Mouse (Mus musculus): ENCODE data around the gene Zdhhc4. TPM values are rescaled to one million over a fixed set of nuclear protein-coding genes. Genes with fewer than 3 reads are reported as not detected.

The Zdhhc4 gene
- 72.1 and 87.5 TPM in 2 replicates for polyA plus RNA-seq (2015; fragmentation: Nextera tagmentation; extraction: Ambion mirVana)

GRCm38 (mm10) chr5:143328690-143329495 lies at the start of gene Zdhhc4:
Zdhhc4 (minus strand) TSS chr5:143329256.
- peak within 1 kb of the TSS; percentile 93 for H3K9ac ChIP-seq (replicated peaks; ENCODE audit: low read depth)
- peak within 1 kb of the TSS; percentile 79 for H3K27ac ChIP-seq (ENCODE audit: low read length)
- TF ChIP-seq CTCF (IDR thresholded peaks at IDR 0.05): no peak
- no peak for TF ChIP-seq EP300 (IDR thresholded peaks at IDR 0.05)
- DNase-seq (ENCODE audit: low spot score) (peak; percentile 90), ATAC-seq (peak; percentile 92)
- peak within 1 kb of the TSS; percentile 90 for H3K4me2 ChIP-seq (replicated peaks; ENCODE audit: low read depth, low read length)
- under 1% methylated on average over 52 of the region's 57 CpGs for WGBS
- no peaks in the 10 kb centered on the region for H3K27me3 ChIP-seq (replicated peaks; ENCODE audit: insufficient read depth, low read length)
- peak within 1 kb of the TSS; percentile 87 for H3K4me3 ChIP-seq (ENCODE audit: low read depth, low read length)
- H3K36me3 ChIP-seq (ENCODE audit: insufficient read depth, low read length): peaks cover 12% of the 10 kb centered on the region; the same call in 1 of the 2 replicates
- no peaks in the 10 kb centered on the region for H3K9me3 ChIP-seq (ENCODE audit: low read length)
- H3K4me1 ChIP-seq (ENCODE audit: insufficient read depth, low read depth, low read length): no peaks in the 10 kb centered on the region; the same call in 1 of the 2 replicates

- no peak overlapping the region for H3K4me3 ChIP-seq (ENCODE audit: low read depth, low read length)
- WGBS: 82% methylated on average over 4 of the region's 4 CpGs
- no peaks in the 10 kb centered on the region for H3K4me1 ChIP-seq (ENCODE audit: insufficient read depth, low read depth, low read length)
- DNase-seq (ENCODE audit: low spot score): no peak
- H3K27ac ChIP-seq (ENCODE audit: low read length): no peak overlapping the region
- H3K36me3 ChIP-seq (ENCODE audit: insufficient read depth, low read length): no peaks in the 10 kb centered on the region
- H3K9me3 ChIP-seq (ENCODE audit: low read length): no peaks in the 10 kb centered on the region
- no peak overlapping the region for H3K4me2 ChIP-seq (replicated peaks; ENCODE audit: low read depth, low read length)
- peaks cover 15% of the 10 kb centered on the region for H3K27me3 ChIP-seq (replicated peaks; ENCODE audit: insufficient read depth, low read length)
- H3K9ac ChIP-seq (replicated peaks; ENCODE audit: low read depth): no peak overlapping the region
- ATAC-seq: no peak
- TF ChIP-seq EP300 (IDR thresholded peaks at IDR 0.05): no peak
- TF ChIP-seq CTCF (IDR thresholded peaks at IDR 0.05): peak; percentile 32
Observed at GRCm38 (mm10) chr5:143376156-143376555, 47.1 kb upstream of the Zdhhc4 start.

- Histone ChIP-seq H3K27me3 (replicated peaks; ENCODE audit: insufficient read depth, low read length) (peaks cover 23% of the 10 kb centered on the region), H3K4me1 (ENCODE audit: insufficient read depth, low read depth, low read length) (no peaks in the 10 kb centered on the region), H3K36me3 (ENCODE audit: insufficient read depth, low read length) (no peaks in the 10 kb centered on the region), H3K9me3 (ENCODE audit: low read length) (no peaks in the 10 kb centered on the region), H3K9ac (replicated peaks; ENCODE audit: low read depth) (no peak overlapping the region), H3K27ac (ENCODE audit: low read length) (no peak overlapping the region), H3K4me2 (replicated peaks; ENCODE audit: low read depth, low read length) (peak overlapping the region; percentile 46), H3K4me3 (ENCODE audit: low read depth, low read length) (peak overlapping the region; percentile 12; the same call in 1 of the 2 replicates)
- TF ChIP-seq EP300 (IDR thresholded peaks at IDR 0.05) (no peak), CTCF (IDR thresholded peaks at IDR 0.05) (peak; percentile 81)
- ATAC-seq (peak; percentile 64), DNase-seq (ENCODE audit: low spot score) (peak; percentile 50)
- WGBS: 6% methylated on average over 21 of the region's 21 CpGs
Observed at GRCm38 (mm10) chr5:143375242-143375641, 46.2 kb upstream of the Zdhhc4 start.

- H3K36me3 ChIP-seq (ENCODE audit: insufficient read depth, low read length): no peaks in the 10 kb centered on the region
- WGBS: under 1% methylated on average over 35 of the region's 35 CpGs
- H3K27ac ChIP-seq (ENCODE audit: low read length): no peak overlapping the region
- no peaks in the 10 kb centered on the region for H3K9me3 ChIP-seq (ENCODE audit: low read length)
- ATAC-seq (no peak), DNase-seq (ENCODE audit: low spot score) (peak; percentile 18)
- H3K4me1 ChIP-seq (ENCODE audit: insufficient read depth, low read depth, low read length): no peaks in the 10 kb centered on the region
- peak overlapping the region; percentile 49 for H3K4me2 ChIP-seq (replicated peaks; ENCODE audit: low read depth, low read length)
- no peak overlapping the region for H3K9ac ChIP-seq (replicated peaks; ENCODE audit: low read depth)
- peaks cover 32% of the 10 kb centered on the region for H3K27me3 ChIP-seq (replicated peaks; ENCODE audit: insufficient read depth, low read length)
- H3K4me3 ChIP-seq (ENCODE audit: low read depth, low read length): peak overlapping the region; percentile 14; the same call in 1 of the 2 replicates
- TF ChIP-seq EP300 (IDR thresholded peaks at IDR 0.05): no peak
- TF ChIP-seq CTCF (IDR thresholded peaks at IDR 0.05): peak; percentile 60
Observed at GRCm38 (mm10) chr5:143372818-143373217, 43.8 kb upstream of the Zdhhc4 start.

GRCm38 (mm10) chr5:143371146-143371510 lies 42.1 kb upstream of the Zdhhc4 start:
- Histone ChIP-seq H3K4me3 (ENCODE audit: low read depth, low read length) (no peak overlapping the region), H3K27me3 (replicated peaks; ENCODE audit: insufficient read depth, low read length) (peaks cover 32% of the 10 kb centered on the region), H3K4me2 (replicated peaks; ENCODE audit: low read depth, low read length) (no peak overlapping the region), H3K4me1 (ENCODE audit: insufficient read depth, low read depth, low read length) (no peaks in the 10 kb centered on the region), H3K27ac (ENCODE audit: low read length) (no peak overlapping the region), H3K36me3 (ENCODE audit: insufficient read depth, low read length) (no peaks in the 10 kb centered on the region), H3K9me3 (ENCODE audit: low read length) (no peaks in the 10 kb centered on the region), H3K9ac (replicated peaks; ENCODE audit: low read depth) (no peak overlapping the region)
- no peak for DNase-seq (ENCODE audit: low spot score)
- 64% methylated on average over 4 of the region's 4 CpGs for WGBS
- no peak for TF ChIP-seq CTCF (IDR thresholded peaks at IDR 0.05)
- ATAC-seq: no peak

- no peak overlapping the region for H3K4me3 ChIP-seq (ENCODE audit: low read depth, low read length)
- no peak overlapping the region for H3K4me2 ChIP-seq (replicated peaks; ENCODE audit: low read depth, low read length)
Observed at GRCm38 (mm10) chr5:143370416-143371145, 41.5 kb upstream of the Zdhhc4 start.

More at GRCm38 (mm10) chr5:143370416-143371145, 41.5 kb upstream of the Zdhhc4 start:
- no peak overlapping the region for H3K9ac ChIP-seq (replicated peaks; ENCODE audit: low read depth)
- H3K36me3 ChIP-seq (ENCODE audit: insufficient read depth, low read length): no peaks in the 10 kb centered on the region
- DNase-seq (ENCODE audit: low spot score) (no peak), ATAC-seq (no peak)
- TF ChIP-seq CTCF (IDR thresholded peaks at IDR 0.05): no peak
- no peak for TF ChIP-seq EP300 (IDR thresholded peaks at IDR 0.05)
- H3K27ac ChIP-seq (ENCODE audit: low read length): no peak overlapping the region
- H3K4me1 ChIP-seq (ENCODE audit: insufficient read depth, low read depth, low read length): no peaks in the 10 kb centered on the region
- H3K27me3 ChIP-seq (replicated peaks; ENCODE audit: insufficient read depth, low read length): peaks cover 32% of the 10 kb centered on the region
- no peaks in the 10 kb centered on the region for H3K9me3 ChIP-seq (ENCODE audit: low read length)
- 27% methylated on average over 17 of the region's 17 CpGs for WGBS
